Mouse (Mus musculus) intestine, embryonic 15.5 days (tissue): ENCODE data around the gene Duoxa1. TPM values are rescaled to one million over a fixed set of nuclear protein-coding genes. Genes with fewer than 3 reads are reported as not detected.

Source experiments
- ATAC-seq: fragments of 200-750 bp; cut with Nextera tagmentation; 2 replicates; pipeline ENCODE4 v1.8.0; 2017; ENCODE audit warnings: moderate TSS enrichment, moderate library complexity
- H3K27ac ChIP-seq: fragments of 300-500 bp; sonication (generic); 2 replicates; pipeline ENCODE4 v1.5.1; 2015; ENCODE audit warnings: mild to moderate bottlenecking, inconsistent platforms
- H3K27me3 ChIP-seq: fragments of 300-500 bp; sonication (generic); replicated peaks from 2 replicates; pipeline ENCODE4 v1.6.1; 2015; ENCODE audit warnings: inconsistent platforms
- H3K36me3 ChIP-seq: fragments of 300-500 bp; sonication (generic); 2 replicates; pipeline ENCODE4 v1.6.1; 2015; ENCODE audit warnings: inconsistent platforms
- H3K4me1 ChIP-seq: fragments of 300-500 bp; sonication (generic); replicated peaks from 2 replicates; pipeline ENCODE4 v1.6.1; 2015; ENCODE audit warnings: inconsistent platforms
- H3K4me2 ChIP-seq: fragments of 300-500 bp; sonication (generic); replicated peaks from 2 replicates; pipeline ENCODE4 v1.6.1; 2015; ENCODE audit warnings: mild to moderate bottlenecking, inconsistent platforms
- H3K4me3 ChIP-seq: fragments of 300-500 bp; sonication (generic); replicated peaks from 2 replicates; pipeline ENCODE4 v1.5.1; 2015; ENCODE audit warnings: inconsistent platforms
- H3K9ac ChIP-seq: fragments of 300-500 bp; sonication (generic); 2 replicates; pipeline ENCODE4 v1.6.1; 2015; ENCODE audit warnings: inconsistent platforms
- H3K9me3 ChIP-seq: fragments of 300-500 bp; sonication (generic); 2 replicates; pipeline ENCODE4 v1.6.1; 2016; ENCODE audit warnings: inconsistent platforms
- WGBS: fragments of 180-500 bp; shearing (Covaris S2); methylation state at CpG from one replicate; pipeline ENCODE4 v1.1.7; 2015; 5-methylcytosine and 5-hydroxymethylcytosine counted together
- polyA plus RNA-seq: library from polyadenylated mRNA; unstranded; fragments of >200 nt; fragmentation: Nextera tagmentation; extraction: Ambion mirVana; gene quantifications from 2 replicates; pipeline ENCODE4 v1.2.1, GENCODE M21; 2015

Duoxa1 gene
- polyA plus RNA-seq, 1 experiment from 2014 or later, result not detected

GRCm38 (mm10) chr2:122324586-122324985, 11.1 kb upstream of the Duoxa1 start:
- no peak for ATAC-seq
- Histone ChIP-seq H3K36me3 (no peaks in the 10 kb centered on the region), H3K27ac (no peak overlapping the region), H3K4me2 (no peak overlapping the region), H3K4me3 (no peak overlapping the region), H3K9me3 (no peaks in the 10 kb centered on the region), H3K4me1 (no peaks in the 10 kb centered on the region), H3K27me3 (no peaks in the 10 kb centered on the region), H3K9ac (no peak overlapping the region)
- 78% methylated on average over 3 of the region's 3 CpGs for WGBS

GRCm38 (mm10) chr2:122323960-122324359, 10.4 kb upstream of the Duoxa1 start:
- H3K9me3 ChIP-seq, result no peaks in the 10 kb centered on the region
- no peaks in the 10 kb centered on the region for H3K4me1 ChIP-seq
- no peak overlapping the region for H3K4me2 ChIP-seq
- H3K27me3 ChIP-seq, result no peaks in the 10 kb centered on the region
- no peak overlapping the region for H3K9ac ChIP-seq
- no peak for ATAC-seq
- WGBS, result 55% methylated on average over 3 of the region's 3 CpGs
- no peak overlapping the region for H3K4me3 ChIP-seq
- no peaks in the 10 kb centered on the region for H3K36me3 ChIP-seq
- no peak overlapping the region for H3K27ac ChIP-seq

GRCm38 (mm10) chr2:122317384-122317783, 3.9 kb upstream of the Duoxa1 start:
- Histone ChIP-seq H3K27me3 (peaks cover 24% of the 10 kb centered on the region), H3K4me2 (no peak overlapping the region), H3K36me3 (no peaks in the 10 kb centered on the region), H3K9me3 (no peaks in the 10 kb centered on the region), H3K4me3 (no peak overlapping the region), H3K27ac (no peak overlapping the region), H3K4me1 (peaks cover 11% of the 10 kb centered on the region), H3K9ac (no peak overlapping the region)
- ATAC-seq, result no peak
- 61% methylated on average over 4 of the region's 4 CpGs for WGBS

GRCm38 (mm10) chr2:122315372-122315771, 1.8 kb upstream of the Duoxa1 start, which contains the start of gene Duox1:
TSS of gene Duox1 (plus strand) at chr2:122315672.
- no peak within 1 kb of the TSS for H3K4me3 ChIP-seq
- H3K4me2 ChIP-seq, result no peak within 1 kb of the TSS
- no peak within 1 kb of the TSS for H3K27ac ChIP-seq
- no peak within 1 kb of the TSS for H3K9ac ChIP-seq
- H3K9me3 ChIP-seq, result no peaks in the 10 kb centered on the region
- H3K36me3 ChIP-seq, result no peaks in the 10 kb centered on the region
- no peak for ATAC-seq
- peaks cover 36% of the 10 kb centered on the region for H3K27me3 ChIP-seq
- WGBS, result 90% methylated on average over 7 of the region's 7 CpGs
- peaks cover 11% of the 10 kb centered on the region for H3K4me1 ChIP-seq

- peak; percentile 72 for ATAC-seq
- whole genome bisulfite sequencing, result 4% methylated on average over 27 of the region's 27 CpGs
- H3K27me3 ChIP-seq, result peaks cover 47% of the 10 kb centered on the region
Observed at GRCm38 (mm10) chr2:122312722-122313417, 660 bp downstream of the Duoxa1 start.

GRCm38 (mm10) chr2:122311561-122311960, 2.0 kb downstream of the Duoxa1 start:
- no peak overlapping the region for H3K4me3 ChIP-seq
- 65% methylated on average over 2 of the region's 2 CpGs for WGBS
- no peak overlapping the region for H3K27ac ChIP-seq
- peaks cover 11% of the 10 kb centered on the region for H3K4me1 ChIP-seq
- ATAC-seq, result no peak
- H3K9ac ChIP-seq, result no peak overlapping the region
- H3K27me3 ChIP-seq, result peaks cover 56% of the 10 kb centered on the region
- no peaks in the 10 kb centered on the region for H3K9me3 ChIP-seq
- no peaks in the 10 kb centered on the region for H3K36me3 ChIP-seq
- H3K4me2 ChIP-seq, result no peak overlapping the region

More at GRCm38 (mm10) chr2:122312722-122313417, 660 bp downstream of the Duoxa1 start:
- Histone ChIP-seq H3K36me3 (no peaks in the 10 kb centered on the region), H3K9ac (no peak overlapping the region), H3K27ac (no peak overlapping the region), H3K4me1 (peaks cover 11% of the 10 kb centered on the region), H3K4me3 (peak overlapping the region; percentile 29), H3K9me3 (no peaks in the 10 kb centered on the region), H3K4me2 (peak overlapping the region; percentile 69)

GRCm38 (mm10) chr2:122309647-122310046, 3.9 kb downstream of the Duoxa1 start:
- Histone ChIP-seq H3K4me1 (peaks cover 11% of the 10 kb centered on the region), H3K4me3 (no peak overlapping the region), H3K27ac (no peak overlapping the region), H3K27me3 (peaks cover 62% of the 10 kb centered on the region), H3K9me3 (no peaks in the 10 kb centered on the region), H3K4me2 (no peak overlapping the region), H3K36me3 (no peaks in the 10 kb centered on the region), H3K9ac (no peak overlapping the region)
- WGBS, result 40% methylated on average over 3 of the region's 3 CpGs
- ATAC-seq, result no peak

- Histone ChIP-seq H3K27me3 (peaks cover 57% of the 10 kb centered on the region), H3K27ac (no peak overlapping the region), H3K4me3 (no peak overlapping the region), H3K4me1 (peaks cover 12% of the 10 kb centered on the region), H3K9me3 (no peaks in the 10 kb centered on the region), H3K36me3 (no peaks in the 10 kb centered on the region), H3K4me2 (no peak overlapping the region), H3K9ac (no peak overlapping the region)
- ATAC-seq, result no peak
- WGBS, result 55% methylated on average over 4 of the region's 4 CpGs
Observed at GRCm38 (mm10) chr2:122306184-122306583, 7.3 kb downstream of the Duoxa1 start.

- H3K27me3 ChIP-seq, result peaks cover 61% of the 10 kb centered on the region
- no peak overlapping the region for H3K27ac ChIP-seq
- no peak overlapping the region for H3K9ac ChIP-seq
- H3K9me3 ChIP-seq, result no peaks in the 10 kb centered on the region
- no peak overlapping the region for H3K4me2 ChIP-seq
- no peak for ATAC-seq
- peaks cover 17% of the 10 kb centered on the region for H3K4me1 ChIP-seq
- WGBS, result 88% methylated on average over 16 of the region's 16 CpGs
- no peaks in the 10 kb centered on the region for H3K36me3 ChIP-seq
- H3K4me3 ChIP-seq, result no peak overlapping the region
Observed at GRCm38 (mm10) chr2:122305097-122305892, 8.2 kb downstream of the Duoxa1 start.

- ATAC-seq, result no peak
- H3K9ac ChIP-seq, result no peak overlapping the region
- no peak overlapping the region for H3K27ac ChIP-seq
- WGBS, result 92% methylated on average over 6 of the region's 6 CpGs
- H3K4me2 ChIP-seq, result no peak overlapping the region
- peaks cover 69% of the 10 kb centered on the region for H3K27me3 ChIP-seq
- no peaks in the 10 kb centered on the region for H3K9me3 ChIP-seq
- no peak overlapping the region for H3K4me3 ChIP-seq
- no peaks in the 10 kb centered on the region for H3K36me3 ChIP-seq
- H3K4me1 ChIP-seq, result peaks cover 17% of the 10 kb centered on the region
Observed at GRCm38 (mm10) chr2:122304544-122304943, 9.0 kb downstream of the Duoxa1 start.

GRCm38 (mm10) chr2:122302574-122303241, 10.8 kb downstream of the Duoxa1 start:
- 10% methylated on average over 9 of the region's 9 CpGs for WGBS
- Histone ChIP-seq H3K27me3 (peaks cover 74% of the 10 kb centered on the region), H3K9ac (no peak overlapping the region), H3K9me3 (no peaks in the 10 kb centered on the region), H3K4me1 (peaks cover 32% of the 10 kb centered on the region), H3K4me2 (no peak overlapping the region), H3K4me3 (no peak overlapping the region), H3K36me3 (no peaks in the 10 kb centered on the region), H3K27ac (no peak overlapping the region)
- ATAC-seq, result peak; percentile 60

- 11% methylated on average over 23 of the region's 23 CpGs for WGBS
- H3K36me3 ChIP-seq, result no peaks in the 10 kb centered on the region
- H3K9me3 ChIP-seq, result no peaks in the 10 kb centered on the region
- ATAC-seq, result no peak
- peak overlapping the region; percentile 87 for H3K4me2 ChIP-seq
- peaks cover 38% of the 10 kb centered on the region for H3K4me1 ChIP-seq
- H3K27me3 ChIP-seq, result peaks cover 78% of the 10 kb centered on the region
- 0 out of 2 replicates have a peak overlapping the region, but pooled peaks have one; percentile 26 for H3K9ac ChIP-seq
- no peak overlapping the region for H3K27ac ChIP-seq
- peak overlapping the region; percentile 40 for H3K4me3 ChIP-seq
Observed at GRCm38 (mm10) chr2:122301921-122302573, 11.5 kb downstream of the Duoxa1 start.
